Mouse (Mus musculus): Measurements from ENCODE around the gene Eps8l2.

- no peak for TF ChIP-seq POLR2A (IDR thresholded peaks at IDR 0.05; ENCODE audit: borderline replicate concordance, low read depth, low read length)
- TF ChIP-seq CTCF (IDR thresholded peaks at IDR 0.05; ENCODE audit: low read depth, low read length) = no peak
Measured at GRCm38 (mm10) chr7:141391625-141392551, 53.2 kb downstream of the Eps8l2 start, which contains the start of gene Taldo1.

Measured in bone marrow macrophage, adult 2 months (primary cell).